Mouse (Mus musculus) spleen, adult 2 months (tissue): ENCODE results near the gene Nim1k.

Source experiments
- CTCF ChIP-seq: fragments of 200-500 bp; IDR thresholded peaks from 2 replicates; pipeline ENCODE4 v1.5.1; 2011; ENCODE audit warnings: mild to moderate bottlenecking, inconsistent platforms; ENCODE audit not compliant: insufficient read depth, insufficient read length, insufficient replicate concordance; ENCODE audit errors: extremely low read depth
- POLR2A ChIP-seq: fragments of 200-500 bp; IDR thresholded peaks from 2 replicates; pipeline ENCODE4 v1.6.1; 2011; ENCODE audit warnings: low read depth, low read length, inconsistent platforms

- TF ChIP-seq CTCF (no peak), POLR2A (no peak)
Observed at GRCm38 (mm10) chr13:119689709-119690038, 66.0 kb downstream of the Nim1k start.
